Mouse (Mus musculus): ENCODE results near the gene Msrb1. TPM values are rescaled to one million over a fixed set of nuclear protein-coding genes. Genes with fewer than 3 reads are reported as not detected.

Gene Msrb1
- polyA plus RNA-seq, 1 experiment from 2014 or later: 30.3 TPM

Other genes with a start within 250 kb of the Msrb1 start
- gene Caskin1, start 248.0 kb upstream of the Msrb1 start, polyA plus RNA-seq (2014; fragmentation: Nextera tagmentation; extraction: Ambion mirVana): 2.9 and 3.7 TPM in 2 replicates
- 78.9 and 86.3 TPM in 2 replicates for gene Traf7, start 208.7 kb upstream of the Msrb1 start, polyA plus RNA-seq (2014; fragmentation: Nextera tagmentation; extraction: Ambion mirVana)
- gene Rab26, start 202.4 kb upstream of the Msrb1 start, polyA plus RNA-seq (2014; fragmentation: Nextera tagmentation; extraction: Ambion mirVana): 2.8 and 2.9 TPM in 2 replicates
- 37.9 and 40.1 TPM in 2 replicates for gene Pkd1, start 186.8 kb upstream of the Msrb1 start, polyA plus RNA-seq (2014; fragmentation: Nextera tagmentation; extraction: Ambion mirVana)
- 60.8 and 71.2 TPM in 2 replicates for gene Tsc2, start 104.0 kb upstream of the Msrb1 start, polyA plus RNA-seq (2014; fragmentation: Nextera tagmentation; extraction: Ambion mirVana)
- gene Nthl1, start 104.0 kb upstream of the Msrb1 start, polyA plus RNA-seq (2014; fragmentation: Nextera tagmentation; extraction: Ambion mirVana): 16.8 and 19.1 TPM in 2 replicates
- 56.7 and 57.7 TPM in 2 replicates for gene Slc9a3r2, start 86.3 kb upstream of the Msrb1 start, polyA plus RNA-seq (2014; fragmentation: Nextera tagmentation; extraction: Ambion mirVana)
- gene Npw, start 78.2 kb upstream of the Msrb1 start, polyA plus RNA-seq (2014; fragmentation: Nextera tagmentation; extraction: Ambion mirVana): 0.82 and 1.4 TPM in 2 replicates
- gene Zfp598, start 67.0 kb upstream of the Msrb1 start, polyA plus RNA-seq (2014; fragmentation: Nextera tagmentation; extraction: Ambion mirVana): 23.7 and 25.2 TPM in 2 replicates
- gene Syngr3, start 46.7 kb upstream of the Msrb1 start, polyA plus RNA-seq (2014; fragmentation: Nextera tagmentation; extraction: Ambion mirVana): 7.7 and 8.2 TPM in 2 replicates
- gene Gfer, start 40.5 kb upstream of the Msrb1 start, polyA plus RNA-seq (2014; fragmentation: Nextera tagmentation; extraction: Ambion mirVana): 40.8 and 41.9 TPM in 2 replicates
- 3.7 and 5.3 TPM in 2 replicates for gene Noxo1, start 40.4 kb upstream of the Msrb1 start, polyA plus RNA-seq (2014; fragmentation: Nextera tagmentation; extraction: Ambion mirVana)
- 50.1 and 67.2 TPM in 2 replicates for gene Tbl3, start 29.0 kb upstream of the Msrb1 start, polyA plus RNA-seq (2014; fragmentation: Nextera tagmentation; extraction: Ambion mirVana)
- gene Rnf151, start 18.6 kb upstream of the Msrb1 start, polyA plus RNA-seq (2014; fragmentation: Nextera tagmentation; extraction: Ambion mirVana): 0.17 TPM in 1 of 2 replicates, not detected in the other
- gene Rps2, start 18.5 kb upstream of the Msrb1 start, polyA plus RNA-seq (2014; fragmentation: Nextera tagmentation; extraction: Ambion mirVana): 1,571 and 1,579 TPM in 2 replicates
- 233 and 267 TPM in 2 replicates for gene Ndufb10, start 12.2 kb upstream of the Msrb1 start, polyA plus RNA-seq (2014; fragmentation: Nextera tagmentation; extraction: Ambion mirVana)
- gene Rpl3l, start 8.8 kb upstream of the Msrb1 start, polyA plus RNA-seq (2014; fragmentation: Nextera tagmentation; extraction: Ambion mirVana): 0.39 TPM in 1 of 2 replicates, not detected in the other
- 10.1 and 11.7 TPM in 2 replicates for gene Hs3st6, start 16.3 kb downstream of the Msrb1 start, polyA plus RNA-seq (2014; fragmentation: Nextera tagmentation; extraction: Ambion mirVana)
- gene Meiob, start 67.6 kb downstream of the Msrb1 start, polyA plus RNA-seq (2014; fragmentation: Nextera tagmentation; extraction: Ambion mirVana): not detected in 2 replicates
- 40.6 and 43.3 TPM in 2 replicates for gene Hagh, start 103.5 kb downstream of the Msrb1 start, polyA plus RNA-seq (2014; fragmentation: Nextera tagmentation; extraction: Ambion mirVana)
- gene Fahd1, start 113.7 kb downstream of the Msrb1 start, polyA plus RNA-seq (2014; fragmentation: Nextera tagmentation; extraction: Ambion mirVana): 16.2 and 20.0 TPM in 2 replicates
- 0.22 and 0.51 TPM in 2 replicates for gene Igfals, start 129.4 kb downstream of the Msrb1 start, polyA plus RNA-seq (2014; fragmentation: Nextera tagmentation; extraction: Ambion mirVana)
- 47.5 and 48.0 TPM in 2 replicates for gene Nubp2, start 149.7 kb downstream of the Msrb1 start, polyA plus RNA-seq (2014; fragmentation: Nextera tagmentation; extraction: Ambion mirVana)
- 40.8 and 41.7 TPM in 2 replicates for gene Spsb3, start 150.0 kb downstream of the Msrb1 start, polyA plus RNA-seq (2014; fragmentation: Nextera tagmentation; extraction: Ambion mirVana)
- 23.0 and 24.9 TPM in 2 replicates for gene Eme2, start 158.4 kb downstream of the Msrb1 start, polyA plus RNA-seq (2014; fragmentation: Nextera tagmentation; extraction: Ambion mirVana)
- 78.5 and 78.7 TPM in 2 replicates for gene Mrps34, start 158.5 kb downstream of the Msrb1 start, polyA plus RNA-seq (2014; fragmentation: Nextera tagmentation; extraction: Ambion mirVana)
- gene Nme3, start 159.9 kb downstream of the Msrb1 start, polyA plus RNA-seq (2014; fragmentation: Nextera tagmentation; extraction: Ambion mirVana): 37.5 and 46.1 TPM in 2 replicates
- 34.6 and 37.4 TPM in 2 replicates for gene Mapk8ip3, start 200.3 kb downstream of the Msrb1 start, polyA plus RNA-seq (2014; fragmentation: Nextera tagmentation; extraction: Ambion mirVana)
- gene Jpt2, start 224.0 kb downstream of the Msrb1 start, polyA plus RNA-seq (2014; fragmentation: Nextera tagmentation; extraction: Ambion mirVana): 83.6 and 95.6 TPM in 2 replicates